Mouse (Mus musculus): ENCODE results near the gene Ssbp3. TPM values are rescaled to one million over a fixed set of nuclear protein-coding genes. Genes with fewer than 3 reads are reported as not detected.

The Ssbp3 gene
- polyA plus RNA-seq, 1 experiment from 2014 or later: 147 TPM

- 7% methylated on average over 10 of the region's 10 CpGs for WGBS
- H3K9me3 ChIP-seq: no peaks in the 10 kb centered on the region
- peaks cover 14% of the 10 kb centered on the region for H3K36me3 ChIP-seq (replicated peaks)
- H3K4me1 ChIP-seq: peaks cover 64% of the 10 kb centered on the region
- peak; percentile 67 for DNase-seq (ENCODE audit: low spot score)
- no peaks in the 10 kb centered on the region for H3K27me3 ChIP-seq (replicated peaks; ENCODE audit: low read depth, poor library complexity, severe bottlenecking)
- peak overlapping the region; percentile 99 for H3K27ac ChIP-seq (replicated peaks)
- peak overlapping the region; percentile 100 for H3K4me3 ChIP-seq
These were observed 1.4 kb upstream of the Ssbp3 start for GRCm38 (mm10) chr4:106908950-106909751.

DNA sequence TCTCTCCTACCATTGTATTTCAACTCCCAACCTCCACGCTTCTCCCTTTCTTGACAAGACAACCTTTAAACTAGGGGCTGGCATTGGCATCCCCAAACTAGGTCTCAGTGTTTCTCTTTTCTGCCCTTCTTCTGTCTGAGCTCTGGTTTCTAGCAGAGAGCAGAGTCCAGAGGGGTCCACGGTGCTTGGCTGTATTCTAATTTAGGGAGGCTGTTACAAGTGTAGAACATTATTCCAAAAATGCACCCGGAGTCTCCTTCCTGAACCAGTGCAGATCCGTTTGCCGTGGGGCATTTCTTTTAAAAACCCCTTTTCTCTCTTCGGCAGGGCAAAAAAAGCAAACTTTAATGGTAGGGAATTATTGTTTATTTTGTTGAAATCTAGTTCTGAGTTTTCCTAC is 704 bp upstream of the Ssbp3 start:
- WGBS: 2% methylated on average over 6 of the region's 6 CpGs
- Histone ChIP-seq H3K4me3 (peak overlapping the region; percentile 100), H3K9me3 (no peaks in the 10 kb centered on the region), H3K4me1 (peaks cover 67% of the 10 kb centered on the region), H3K27me3 (replicated peaks; ENCODE audit: low read depth, poor library complexity, severe bottlenecking) (no peaks in the 10 kb centered on the region), H3K27ac (replicated peaks) (peak overlapping the region; percentile 99), H3K36me3 (replicated peaks) (peaks cover 20% of the 10 kb centered on the region)
- peak; percentile 41 for DNase-seq (ENCODE audit: low spot score)

DNA sequence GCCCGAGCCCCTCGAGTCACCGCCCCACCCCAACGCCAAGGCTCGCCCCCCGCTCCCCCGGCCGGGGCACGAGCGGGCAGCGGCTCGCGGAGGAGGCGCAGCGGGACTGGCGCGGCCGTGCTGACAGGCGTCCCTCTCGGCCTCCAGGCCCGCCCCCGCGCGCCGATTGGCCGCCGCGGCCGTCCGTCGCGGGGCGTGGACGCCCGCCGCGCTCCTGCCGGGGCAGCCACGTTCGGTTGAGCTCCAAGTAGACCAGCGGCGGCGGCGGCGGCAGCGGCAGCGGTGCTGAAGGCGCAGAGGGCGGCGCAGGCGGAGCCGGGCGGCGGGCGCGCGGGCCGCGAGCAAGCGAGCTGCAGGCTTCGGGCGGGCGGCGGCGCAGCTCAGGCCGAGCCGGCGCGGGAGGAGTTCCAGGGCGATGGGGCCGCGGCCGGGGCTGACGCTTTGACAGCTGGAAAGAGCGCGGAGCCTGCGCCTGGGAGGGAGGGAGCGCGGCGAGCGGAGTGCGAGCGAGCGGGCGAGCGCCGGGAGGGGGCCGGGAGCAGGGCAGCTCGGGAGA is 823 bp downstream of the Ssbp3 start:
- H3K4me1 ChIP-seq: peaks cover 75% of the 10 kb centered on the region

DNA sequence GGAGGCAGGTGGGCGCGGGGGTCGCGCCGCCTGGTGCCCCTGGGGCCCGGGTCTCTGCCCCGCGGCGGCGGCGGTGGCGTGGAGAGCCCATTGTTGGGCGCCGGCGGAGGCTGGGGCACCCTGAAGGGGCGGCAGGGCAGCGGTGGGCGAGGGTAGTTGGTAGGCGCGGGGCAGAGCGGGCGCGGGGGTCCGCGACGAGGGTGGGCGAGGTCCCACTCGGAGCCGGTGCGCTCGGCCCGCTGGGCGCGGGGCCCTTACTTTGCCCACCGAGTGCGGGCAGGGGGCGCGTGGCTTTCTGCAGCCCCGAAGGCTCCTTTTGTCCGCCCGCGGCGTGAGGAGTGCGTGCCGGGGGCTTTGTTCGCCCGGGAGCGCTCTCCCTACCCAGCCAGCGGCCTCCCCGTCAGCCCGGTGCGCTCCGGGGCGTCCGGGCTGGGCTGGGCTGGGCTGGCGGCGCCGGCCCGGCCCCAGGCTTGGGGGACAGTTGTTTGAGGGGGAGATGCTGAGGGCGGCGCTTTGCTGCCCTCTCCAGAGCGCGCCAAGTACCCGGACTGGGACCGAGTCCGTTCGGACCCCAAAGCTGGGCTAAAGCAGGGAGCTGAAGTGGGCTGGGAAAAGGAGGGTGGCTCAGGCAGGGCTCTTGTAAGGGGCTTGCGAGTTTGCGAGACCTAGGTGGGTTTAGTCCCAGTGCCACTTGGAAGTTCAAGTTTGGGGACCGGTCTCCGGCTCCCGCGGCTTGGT is 1.6 kb downstream of the Ssbp3 start:
- Histone ChIP-seq H3K4me3 (peak overlapping the region; percentile 100), H3K27ac (replicated peaks) (peak overlapping the region; percentile 99), H3K36me3 (replicated peaks) (peaks cover 43% of the 10 kb centered on the region), H3K4me1 (peaks cover 72% of the 10 kb centered on the region), H3K27me3 (replicated peaks; ENCODE audit: low read depth, poor library complexity, severe bottlenecking) (no peaks in the 10 kb centered on the region), H3K9me3 (no peaks in the 10 kb centered on the region)
- DNase-seq (ENCODE audit: low spot score): peak; percentile 61
- under 1% methylated on average over 71 of the region's 73 CpGs for WGBS

More for the DNA sequence above, 823 bp downstream of the Ssbp3 start:
- Histone ChIP-seq H3K27ac (replicated peaks) (peak overlapping the region; percentile 99), H3K9me3 (no peaks in the 10 kb centered on the region), H3K36me3 (replicated peaks) (peaks cover 35% of the 10 kb centered on the region), H3K4me3 (peak overlapping the region; percentile 100), H3K27me3 (replicated peaks; ENCODE audit: low read depth, poor library complexity, severe bottlenecking) (no peaks in the 10 kb centered on the region)
- under 1% methylated on average over 89 of the region's 89 CpGs for WGBS
- peak; percentile 95 for DNase-seq (ENCODE audit: low spot score)

GRCm38 (mm10) chr4:106912689-106913041 is 2.2 kb downstream of the Ssbp3 start:
- DNase-seq (ENCODE audit: low spot score): no peak
- 3% methylated on average over 6 of the region's 6 CpGs for WGBS
- Histone ChIP-seq H3K9me3 (no peaks in the 10 kb centered on the region), H3K4me1 (peaks cover 68% of the 10 kb centered on the region), H3K27ac (replicated peaks) (peak overlapping the region; percentile 99), H3K4me3 (peak overlapping the region; percentile 100), H3K27me3 (replicated peaks; ENCODE audit: low read depth, poor library complexity, severe bottlenecking) (no peaks in the 10 kb centered on the region), H3K36me3 (replicated peaks) (peaks cover 49% of the 10 kb centered on the region)

- no peaks in the 10 kb centered on the region for H3K9me3 ChIP-seq
- H3K36me3 ChIP-seq (replicated peaks): peaks cover 57% of the 10 kb centered on the region
- H3K27me3 ChIP-seq (replicated peaks; ENCODE audit: low read depth, poor library complexity, severe bottlenecking): no peaks in the 10 kb centered on the region
- DNase-seq (ENCODE audit: low spot score): peak; percentile 62
- H3K27ac ChIP-seq (replicated peaks): peak overlapping the region; percentile 99
- H3K4me1 ChIP-seq: peaks cover 63% of the 10 kb centered on the region
- 11% methylated on average over 9 of the region's 9 CpGs for WGBS
- peak overlapping the region; percentile 100 for H3K4me3 ChIP-seq
These were observed 3.0 kb downstream of the Ssbp3 start for GRCm38 (mm10) chr4:106913411-106914049.

GRCm38 (mm10) chr4:106915265-106915664 is 4.8 kb downstream of the Ssbp3 start:
- Histone ChIP-seq H3K27ac (replicated peaks) (no peak overlapping the region), H3K27me3 (replicated peaks; ENCODE audit: low read depth, poor library complexity, severe bottlenecking) (no peaks in the 10 kb centered on the region), H3K36me3 (replicated peaks) (peaks cover 75% of the 10 kb centered on the region), H3K4me3 (peak overlapping the region; percentile 100), H3K9me3 (no peaks in the 10 kb centered on the region), H3K4me1 (peaks cover 58% of the 10 kb centered on the region)
- 69% methylated on average over 8 of the region's 8 CpGs for WGBS
- DNase-seq (ENCODE audit: low spot score): no peak

DNA sequence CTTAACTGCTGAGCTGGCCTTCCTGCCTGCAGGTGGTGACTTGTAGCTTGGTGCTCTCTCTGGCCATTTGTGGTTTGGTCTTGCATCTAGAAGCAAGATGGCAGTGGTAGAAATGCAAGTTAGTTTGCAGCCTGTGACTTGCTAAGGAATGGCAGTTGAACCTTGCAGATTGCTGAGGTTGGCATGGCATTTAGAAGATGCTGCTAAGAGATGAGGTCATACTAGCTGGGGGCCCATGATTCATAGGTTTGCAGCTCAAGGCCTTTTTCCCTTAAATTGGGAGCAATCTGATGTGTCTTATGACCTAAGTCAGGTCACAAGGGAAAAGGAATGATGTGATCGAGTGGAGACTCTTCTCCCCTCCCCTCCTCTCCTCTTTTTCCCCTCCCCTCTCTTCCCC is 7.8 kb downstream of the Ssbp3 start:
- 53% methylated on average over 1 of the region's 1 CpGs for WGBS
- Histone ChIP-seq H3K27ac (replicated peaks) (no peak overlapping the region), H3K36me3 (replicated peaks) (peaks cover 100% of the 10 kb centered on the region), H3K27me3 (replicated peaks; ENCODE audit: low read depth, poor library complexity, severe bottlenecking) (no peaks in the 10 kb centered on the region), H3K4me1 (peaks cover 79% of the 10 kb centered on the region), H3K9me3 (no peaks in the 10 kb centered on the region), H3K4me3 (no peak overlapping the region)
- DNase-seq (ENCODE audit: low spot score): no peak

GRCm38 (mm10) chr4:106920119-106920518 is 9.6 kb downstream of the Ssbp3 start:
- H3K27me3 ChIP-seq (replicated peaks; ENCODE audit: low read depth, poor library complexity, severe bottlenecking): no peaks in the 10 kb centered on the region
- H3K36me3 ChIP-seq (replicated peaks): peaks cover 100% of the 10 kb centered on the region
- DNase-seq (ENCODE audit: low spot score): no peak
- H3K27ac ChIP-seq (replicated peaks): no peak overlapping the region
- 91% methylated on average over 4 of the region's 4 CpGs for WGBS
- H3K4me3 ChIP-seq: no peak overlapping the region
- H3K4me1 ChIP-seq: peaks cover 71% of the 10 kb centered on the region
- H3K9me3 ChIP-seq: no peaks in the 10 kb centered on the region

- Histone ChIP-seq H3K9me3 (no peaks in the 10 kb centered on the region), H3K27me3 (replicated peaks; ENCODE audit: low read depth, poor library complexity, severe bottlenecking) (no peaks in the 10 kb centered on the region), H3K27ac (replicated peaks) (no peak overlapping the region), H3K4me1 (peaks cover 67% of the 10 kb centered on the region), H3K4me3 (no peak overlapping the region; the same call in 1 of the 2 replicates), H3K36me3 (replicated peaks) (peaks cover 100% of the 10 kb centered on the region)
- WGBS: 69% methylated on average over 9 of the region's 9 CpGs
- no peak for DNase-seq (ENCODE audit: low spot score)
These were observed 11.2 kb downstream of the Ssbp3 start for GRCm38 (mm10) chr4:106921375-106922336.

GRCm38 (mm10) chr4:106922919-106923318 is 12.4 kb downstream of the Ssbp3 start:
- WGBS: 87% methylated on average over 3 of the region's 3 CpGs
- H3K9me3 ChIP-seq: no peaks in the 10 kb centered on the region
- H3K36me3 ChIP-seq (replicated peaks): peaks cover 100% of the 10 kb centered on the region

More at GRCm38 (mm10) chr4:106922919-106923318, 12.4 kb downstream of the Ssbp3 start:
- DNase-seq (ENCODE audit: low spot score): no peak
- H3K4me3 ChIP-seq: no peak overlapping the region
- H3K4me1 ChIP-seq: peaks cover 65% of the 10 kb centered on the region
- H3K27ac ChIP-seq (replicated peaks): no peak overlapping the region
- H3K27me3 ChIP-seq (replicated peaks; ENCODE audit: low read depth, poor library complexity, severe bottlenecking): no peaks in the 10 kb centered on the region
